Mouse (Mus musculus) right cerebral cortex, postnatal 36 days (tissue): ENCODE results near the gene Zc3h12a.
A peak's percentile ranks its signal among the peaks of the same experiment; 100 is the strongest.

Source experiments
- DNase-seq, 2 experiments: peaks; one replicate each; pipeline ENCODE4 v3.0.0; 2022; ENCODE audit warnings: low spot score in 2 of 2, mixed read lengths in 1 of 2

The Zc3h12a gene

DNA sequence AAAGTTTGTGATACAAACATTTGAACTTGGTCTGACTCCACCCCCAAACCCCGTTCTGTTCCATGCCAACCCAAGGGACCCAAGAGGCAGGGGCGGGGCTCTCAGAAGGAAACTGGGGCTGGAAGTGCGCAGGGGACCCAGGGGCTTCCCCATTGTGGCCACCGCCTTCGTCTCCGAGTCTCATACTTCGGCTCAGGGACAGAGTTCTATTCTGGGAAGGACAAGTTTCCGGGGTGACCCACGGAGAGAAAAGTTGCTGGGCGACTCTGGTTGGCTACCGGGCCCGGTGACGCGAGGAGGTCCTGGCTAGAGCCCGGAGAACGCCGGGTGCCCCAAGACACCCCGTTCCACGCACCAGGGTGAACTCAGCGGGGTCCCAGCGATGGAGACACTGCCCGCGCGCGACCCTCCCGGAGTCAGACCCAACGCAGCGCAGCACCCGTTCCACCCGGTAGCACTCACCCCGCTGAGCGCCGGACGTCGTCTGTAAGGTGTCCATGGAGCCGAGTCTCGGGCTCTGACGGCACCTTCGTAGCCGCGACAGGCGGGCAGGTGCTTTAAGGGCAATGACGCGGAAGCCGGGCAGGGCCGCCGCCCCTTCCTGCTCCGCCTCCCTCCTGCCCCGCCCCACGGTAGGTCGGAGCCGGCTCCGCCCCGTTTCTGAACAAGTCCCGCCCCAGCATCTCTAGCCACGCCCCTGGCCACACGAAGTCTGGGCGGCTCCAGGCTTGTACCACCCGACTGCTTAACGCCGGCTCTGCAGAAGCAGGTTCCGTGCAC is at the start of gene Zc3h12a:
TSS of gene Zc3h12a (minus strand) at position 536 of the 780 bp plus-strand sequence.
- no peak for DNase-seq

DNA sequence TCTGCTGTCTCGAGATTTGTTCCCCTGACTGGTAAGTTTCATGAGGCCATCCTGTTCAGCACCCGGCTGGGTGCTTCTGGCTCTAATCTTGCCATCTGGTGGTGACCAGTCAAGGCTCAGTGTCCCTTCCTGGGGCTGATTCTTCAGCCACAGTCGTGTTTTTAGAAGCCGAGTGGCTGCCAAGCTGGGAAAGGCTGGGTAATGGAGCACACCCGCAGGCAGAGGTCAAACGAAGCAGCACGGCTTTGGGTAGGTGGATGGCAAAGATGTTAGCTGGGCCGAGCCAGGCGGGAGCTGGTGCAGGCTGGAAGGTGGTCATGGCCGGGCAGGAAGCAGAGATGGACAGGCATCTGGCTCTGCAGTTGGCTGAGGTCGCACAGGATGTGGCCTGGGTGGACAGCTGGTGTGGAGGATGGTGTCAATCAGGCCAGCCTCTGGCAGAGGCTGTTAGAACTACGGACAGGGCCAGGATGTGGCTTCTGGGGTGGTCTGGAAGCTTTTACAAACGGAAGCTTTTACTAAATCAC is 49.1 kb upstream of the Zc3h12a start:
- DNase-seq, result no peak

DNA sequence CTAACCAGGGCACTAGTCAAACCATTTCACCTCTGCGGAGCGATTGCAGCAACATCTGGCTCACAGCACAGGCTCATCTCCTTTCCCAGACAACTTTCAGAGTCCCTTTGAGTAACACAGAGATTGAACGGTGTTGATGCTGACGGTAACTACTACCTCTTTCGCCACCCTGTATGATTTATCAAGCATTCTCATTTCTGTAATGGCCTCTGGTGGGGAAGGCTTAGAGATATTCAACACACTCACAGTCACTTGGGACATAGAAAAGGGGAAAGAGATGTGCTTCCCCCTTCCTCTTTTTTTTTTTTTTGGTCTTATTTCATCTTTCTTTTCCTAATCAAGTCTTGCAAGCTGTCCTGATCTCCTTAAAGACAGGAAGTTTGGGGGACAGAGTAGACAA is 48.5 kb upstream of the Zc3h12a start:
- DNase-seq, result no peak

DNA sequence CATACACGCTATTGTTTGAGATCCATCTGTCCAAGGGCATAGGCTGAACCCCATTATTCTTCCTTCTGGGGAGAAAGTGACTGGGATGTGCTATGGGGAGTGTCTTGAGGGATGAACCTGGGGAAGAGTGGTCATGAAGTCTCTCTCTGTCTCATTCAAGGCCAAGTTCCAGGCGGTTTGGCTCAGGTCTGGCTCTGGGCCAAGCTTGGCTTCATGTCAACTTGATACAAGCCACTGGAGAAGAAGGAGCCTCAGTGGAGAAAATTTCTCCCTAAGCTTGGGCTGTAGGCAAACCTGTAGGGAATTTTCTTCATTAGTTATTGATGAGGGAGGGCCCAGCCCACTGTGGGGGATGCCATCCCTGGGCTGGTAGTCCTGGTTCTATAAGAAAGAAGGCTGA is 48.0 kb upstream of the Zc3h12a start:
- no peak for DNase-seq

DNA sequence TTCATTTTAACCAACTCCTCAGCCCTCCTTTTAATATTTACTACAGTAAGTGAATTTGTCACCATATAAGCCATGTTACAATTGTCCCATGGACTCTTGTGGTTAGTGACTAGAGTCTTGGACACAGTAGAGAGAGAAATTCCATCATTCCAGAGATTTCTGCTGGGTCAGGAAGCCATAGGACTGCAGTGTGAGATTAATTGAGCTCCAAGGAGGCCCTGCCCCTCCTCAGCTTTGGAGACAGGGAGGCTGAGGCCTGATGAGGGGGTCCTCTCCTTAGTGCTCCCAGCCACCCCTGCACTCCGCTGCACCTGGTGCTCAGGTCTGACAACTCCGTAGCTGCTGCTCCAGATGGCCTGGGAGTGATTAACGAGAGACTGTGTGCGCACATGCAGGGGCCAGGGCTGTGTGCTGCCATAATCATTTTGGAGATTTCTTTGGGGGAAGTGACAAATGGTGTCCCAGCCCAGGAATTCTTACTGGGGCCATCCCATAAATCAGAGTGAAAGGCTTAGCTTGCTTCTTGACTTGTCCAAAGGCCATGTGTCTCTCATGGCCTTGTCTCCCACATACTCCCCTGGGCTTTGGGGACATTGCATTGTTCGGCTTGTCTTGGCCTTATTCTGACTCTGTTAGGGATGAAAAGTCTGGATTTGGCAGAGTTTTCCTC is 47.0 kb upstream of the Zc3h12a start:
- DNase-seq, result no peak

DNA sequence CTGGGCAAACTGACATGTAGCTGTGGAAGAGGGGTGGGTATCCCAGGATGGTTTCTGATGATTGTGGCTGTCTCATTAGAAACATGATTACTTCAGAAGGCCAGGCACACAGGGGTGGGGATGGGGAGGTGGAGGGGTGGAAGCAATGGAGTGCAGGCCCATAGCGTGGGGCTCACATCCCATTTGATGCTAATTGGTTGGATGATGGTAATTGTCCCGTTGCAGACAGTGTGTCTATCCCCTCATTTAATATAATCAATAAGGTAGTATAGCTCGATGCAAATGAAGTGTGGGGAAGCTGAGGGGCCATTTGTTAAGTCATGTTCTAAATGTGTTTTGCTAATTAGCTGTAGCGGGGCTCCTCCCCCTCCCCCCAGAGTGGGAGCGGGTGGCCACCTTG is 45.5 kb upstream of the Zc3h12a start:
- DNase-seq, result no peak

DNA sequence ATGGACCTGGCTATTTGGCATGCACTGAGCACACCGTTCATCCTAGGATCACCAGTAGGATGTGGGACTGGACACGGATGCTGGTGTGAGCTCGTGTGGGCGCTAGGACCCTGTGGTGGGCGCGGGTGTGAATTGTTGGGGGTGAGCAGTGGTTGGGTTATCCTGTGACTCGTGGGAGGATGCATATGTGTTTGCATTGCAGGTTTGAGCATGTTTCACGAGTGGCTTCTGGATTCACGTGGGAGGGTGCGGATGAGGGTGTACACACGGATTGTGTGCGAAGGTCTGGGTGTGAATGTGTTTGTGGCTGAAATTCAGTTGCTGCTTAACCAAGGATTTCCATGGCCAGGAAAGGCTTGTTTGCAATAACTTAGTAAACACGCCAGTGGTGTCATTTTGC is 45.1 kb upstream of the Zc3h12a start:
- DNase-seq, result peak in 1 of 2 experiments; percentile 20

DNA sequence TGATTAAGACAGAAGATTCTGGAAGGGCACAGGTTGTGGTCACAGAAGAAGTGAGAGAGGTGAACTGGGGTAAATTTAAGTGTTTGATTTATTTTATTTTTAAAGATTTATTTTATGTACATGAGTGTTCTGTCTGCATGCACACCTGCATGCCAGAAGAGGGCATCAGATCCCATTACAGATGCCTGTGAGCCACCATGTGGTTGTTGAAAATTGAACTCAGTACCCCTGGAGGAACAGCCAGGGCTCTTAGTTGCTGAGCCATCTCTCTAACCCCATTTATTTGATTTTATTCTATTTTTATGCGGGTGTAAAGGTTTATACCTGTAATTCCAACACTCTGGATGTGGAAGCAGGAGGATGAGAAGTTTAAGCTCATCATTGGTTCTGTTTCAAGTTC is 40.1 kb upstream of the Zc3h12a start:
- no peak for DNase-seq

DNA sequence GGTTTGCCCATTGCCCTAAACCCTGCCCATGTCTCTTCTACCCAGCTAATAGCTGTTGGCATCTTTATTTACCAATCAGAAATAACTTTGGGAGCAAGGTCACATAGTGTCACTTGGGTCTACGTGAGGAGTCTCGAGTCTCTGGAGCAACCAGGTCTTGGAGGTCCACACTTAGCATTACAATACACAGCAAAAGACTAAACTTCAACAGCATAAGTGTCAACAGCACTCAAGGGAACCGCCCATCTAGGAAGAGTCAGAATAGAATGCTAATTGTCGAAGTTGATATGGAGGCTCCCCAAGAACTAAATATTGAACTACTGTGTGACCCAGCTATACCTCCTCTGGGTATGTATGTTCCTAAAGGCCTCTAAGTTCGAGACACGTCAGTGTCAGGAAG is 37.2 kb upstream of the Zc3h12a start:
- DNase-seq, result no peak

DNA sequence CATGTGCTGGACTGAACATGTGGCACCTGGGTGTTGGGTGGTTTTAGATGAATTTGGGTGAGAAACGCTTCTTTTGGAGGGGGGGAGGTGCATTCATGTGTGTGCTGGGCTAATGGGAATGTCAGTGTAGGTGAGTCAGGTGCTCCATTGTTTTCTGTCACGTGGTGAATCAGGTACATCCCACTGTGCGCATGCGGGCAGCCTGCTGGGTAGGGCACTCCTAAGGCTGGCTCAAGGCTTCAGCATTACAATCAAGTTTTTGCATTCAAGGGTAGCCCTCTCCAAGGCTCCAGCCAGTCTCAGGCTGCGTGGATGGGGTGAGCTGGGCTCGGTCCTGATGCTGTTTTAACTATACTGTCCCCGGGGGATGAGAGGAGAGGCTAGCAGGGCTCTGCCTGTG is 35.1 kb upstream of the Zc3h12a start:
- no peak for DNase-seq

DNA sequence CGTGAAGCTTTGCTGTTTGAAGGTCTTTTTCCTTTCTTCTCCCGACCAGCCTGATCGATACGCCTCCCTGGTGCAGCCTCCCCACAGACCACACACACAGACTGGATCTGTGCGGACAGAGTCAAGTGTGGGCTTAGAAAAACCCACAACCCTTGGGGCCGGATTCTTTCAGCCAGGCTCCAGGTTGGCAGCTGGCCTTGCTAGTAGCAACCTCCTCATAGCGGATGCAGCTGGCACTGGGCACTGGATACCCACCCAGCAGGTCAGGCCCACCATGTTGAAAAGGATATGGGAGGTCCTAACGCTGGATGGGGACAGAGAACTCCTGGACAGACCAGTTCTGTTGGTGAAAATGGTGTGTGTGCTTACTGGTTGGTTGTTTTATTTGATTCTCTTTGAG is 33.8 kb upstream of the Zc3h12a start:
- no peak for DNase-seq

DNA sequence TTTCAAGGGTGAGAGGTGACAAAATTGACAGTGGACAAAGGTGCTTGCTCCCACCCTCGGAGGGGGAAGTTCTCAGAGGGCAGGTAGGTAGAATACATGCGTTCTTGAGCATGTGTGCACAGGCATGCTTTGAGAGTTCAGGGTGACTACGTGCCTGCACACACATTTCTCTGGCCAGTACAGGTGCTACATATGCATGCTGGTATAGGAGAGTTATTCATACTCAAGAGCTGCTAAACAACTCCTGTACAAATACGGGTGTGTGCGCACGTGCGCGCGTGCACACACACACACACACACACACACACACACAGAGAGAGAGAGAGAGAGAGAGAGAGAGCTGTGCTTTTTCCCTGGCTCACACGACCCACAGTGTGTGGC is 33.3 kb upstream of the Zc3h12a start:
- no peak for DNase-seq

DNA sequence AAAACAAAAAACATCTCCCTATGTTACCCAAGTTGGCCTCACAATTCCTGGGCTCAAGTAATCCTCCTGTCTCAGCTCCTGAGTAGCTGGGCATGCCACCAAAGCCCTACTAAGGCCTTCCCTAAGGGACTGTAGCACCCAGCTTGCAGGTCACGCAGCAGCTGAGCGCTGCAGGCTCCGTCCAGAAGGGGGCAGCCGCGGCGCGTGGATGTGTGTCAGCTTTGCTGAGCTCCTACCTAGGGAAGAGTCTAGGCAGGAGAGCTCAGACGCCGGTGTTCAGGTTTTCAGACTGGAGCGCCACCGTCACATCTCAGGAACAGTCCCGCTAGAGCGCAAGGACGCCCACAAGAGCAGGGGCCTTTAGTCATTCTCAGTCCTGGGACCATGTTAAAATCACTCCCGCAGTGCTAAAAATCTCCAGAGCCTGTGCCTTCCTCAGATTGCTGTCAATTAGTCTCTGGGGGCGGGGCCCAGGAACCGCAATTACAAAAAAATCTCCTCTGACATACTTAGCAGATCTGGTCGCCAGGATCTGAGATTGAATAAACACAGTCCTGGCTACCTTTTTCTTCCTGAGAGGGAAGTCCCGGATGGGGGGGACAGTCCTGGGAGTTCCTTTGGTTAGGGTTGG is 32.8 kb upstream of the Zc3h12a start:
- peak; percentile 81 to 90 for DNase-seq

DNA sequence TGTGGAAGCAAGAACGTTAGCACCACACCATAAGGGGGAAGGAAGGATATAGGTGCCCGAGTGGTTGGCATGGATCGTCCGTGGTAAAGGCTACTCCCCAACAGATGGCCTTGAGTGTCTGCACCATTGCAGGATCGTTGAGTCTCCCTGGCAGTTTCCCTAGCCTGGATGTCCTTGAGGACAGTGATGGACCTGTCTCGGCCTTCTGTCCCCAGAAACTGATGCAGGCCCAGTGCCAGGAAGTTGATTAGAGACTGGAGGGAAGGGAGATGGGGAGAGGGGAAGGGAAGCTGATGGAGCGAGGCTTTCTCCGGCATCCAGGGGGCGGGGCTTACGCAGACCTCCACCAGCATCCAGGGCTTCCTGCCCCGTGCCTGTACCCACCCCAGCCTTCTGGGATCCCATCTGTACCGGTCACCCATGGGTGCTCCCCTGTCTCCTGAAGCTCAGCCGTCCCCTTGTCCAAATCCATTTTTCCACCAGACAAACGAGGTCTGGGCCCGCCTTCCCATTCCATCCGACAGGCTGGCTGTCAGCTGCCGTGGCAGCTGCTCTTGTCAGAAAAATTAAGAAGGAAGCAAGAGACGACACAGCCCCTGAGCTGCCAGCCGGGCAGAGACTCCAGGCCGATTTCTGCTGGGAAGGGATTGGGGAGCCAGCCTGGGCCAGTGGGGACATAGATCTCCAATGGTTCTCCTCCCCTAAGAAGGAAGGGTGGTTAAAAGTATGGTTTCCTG is 31.1 kb upstream of the Zc3h12a start:
- no peak for DNase-seq

DNA sequence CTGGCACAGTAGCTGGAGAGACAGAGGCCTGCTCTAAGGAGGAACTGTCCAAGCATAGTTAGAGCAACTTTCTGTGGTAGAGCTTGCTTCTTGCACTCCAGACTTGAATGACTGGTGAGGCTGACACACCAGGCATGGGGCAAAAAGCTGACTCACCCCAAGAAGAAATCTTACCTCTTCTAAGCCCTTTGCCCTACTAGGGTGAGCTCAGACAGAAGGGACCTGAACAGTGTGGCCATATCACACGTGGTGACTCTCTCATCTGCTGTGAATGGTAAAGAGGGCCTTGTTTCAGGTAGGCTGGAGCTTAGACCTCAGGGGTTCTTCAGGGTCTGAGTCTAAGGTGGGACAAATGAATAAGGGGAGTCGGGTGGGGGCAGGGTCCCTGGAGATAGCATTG is 30.4 kb upstream of the Zc3h12a start:
- DNase-seq, result no peak

DNA sequence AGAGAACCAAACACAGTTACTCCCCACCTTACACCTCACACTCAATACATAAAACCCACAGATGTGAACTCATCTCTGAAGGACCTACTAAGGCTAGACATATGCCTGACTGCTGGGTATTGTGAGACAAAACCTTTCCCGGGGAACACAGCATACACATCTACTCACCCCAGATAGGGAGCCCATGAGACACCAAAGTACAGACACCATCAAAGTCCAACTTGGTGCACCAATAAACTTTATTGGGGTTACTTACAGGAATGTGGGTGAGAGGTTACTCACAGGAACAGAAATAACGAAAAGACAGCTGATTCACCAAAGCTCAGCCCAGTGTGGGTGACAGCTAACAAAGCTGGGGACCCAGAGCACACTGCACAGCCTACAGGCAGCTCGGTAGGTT is 29.7 kb upstream of the Zc3h12a start:
- DNase-seq, result no peak

DNA sequence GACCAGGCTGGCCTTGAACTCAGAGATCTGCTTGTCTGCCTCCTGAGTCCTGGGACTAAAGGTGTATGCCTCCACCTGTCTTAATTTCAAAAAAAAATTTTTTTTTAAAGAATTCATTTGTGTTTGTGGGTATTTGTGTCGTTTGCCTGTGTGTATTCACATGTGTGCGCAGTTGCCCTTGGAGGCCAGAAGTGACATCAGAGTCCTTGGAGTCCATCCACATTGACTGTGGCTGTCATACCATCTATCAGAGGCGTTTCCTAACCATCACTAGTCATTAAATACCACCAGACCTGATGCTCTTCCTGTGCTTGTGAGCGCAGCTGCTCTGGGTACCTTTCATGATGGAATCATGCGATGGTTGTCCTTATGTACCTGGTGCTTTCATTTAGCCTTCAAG is 28.0 kb upstream of the Zc3h12a start:
- DNase-seq, result no peak

DNA sequence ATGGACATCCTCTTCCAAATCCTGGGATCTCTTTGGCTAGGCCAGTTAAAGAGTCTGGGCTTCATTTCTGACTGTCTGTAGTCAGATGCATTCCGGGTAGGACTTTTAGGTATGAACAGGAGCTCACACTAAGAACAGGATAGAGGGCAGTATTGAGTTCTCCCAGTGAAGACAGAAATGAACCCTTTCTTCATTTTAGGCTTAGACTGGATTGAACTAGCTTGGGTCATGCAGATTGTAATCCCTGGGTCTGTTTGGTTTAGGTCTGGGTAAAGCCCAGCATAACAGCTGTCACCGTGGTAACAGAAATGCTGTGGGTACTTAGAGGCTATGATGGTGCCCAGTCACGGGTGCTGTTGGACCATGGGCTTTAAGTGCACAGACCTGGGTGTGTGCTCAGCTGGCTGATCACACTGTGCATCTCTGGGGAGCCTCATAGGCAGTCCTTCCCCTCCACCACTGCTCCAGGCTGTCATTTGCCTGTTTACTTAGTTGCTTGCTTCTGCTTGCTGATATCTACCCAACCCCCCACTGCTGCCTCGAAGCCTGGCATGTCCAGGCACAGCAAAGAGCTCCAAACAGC is 26.1 kb upstream of the Zc3h12a start:
- DNase-seq, result no peak

DNA sequence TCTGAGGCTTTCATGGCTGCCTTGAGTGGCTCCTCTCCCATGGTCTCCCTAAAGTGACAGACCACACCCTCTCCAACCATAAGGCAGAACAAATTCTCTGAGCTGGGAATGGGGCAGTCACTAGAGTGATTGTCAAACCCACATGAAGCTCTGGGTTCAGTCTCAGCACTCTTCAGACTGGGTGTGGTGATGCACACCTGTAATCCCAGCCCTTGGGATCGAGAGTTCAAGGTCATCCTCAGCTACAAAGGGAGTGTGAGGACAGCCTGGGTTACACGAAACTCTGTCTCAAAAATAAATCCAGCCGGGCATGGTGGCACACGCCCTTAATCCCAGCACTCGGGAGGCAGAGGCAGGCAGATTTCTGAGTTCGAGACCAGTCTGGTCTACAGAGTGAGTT is 24.8 kb upstream of the Zc3h12a start:
- DNase-seq, result no peak

DNA sequence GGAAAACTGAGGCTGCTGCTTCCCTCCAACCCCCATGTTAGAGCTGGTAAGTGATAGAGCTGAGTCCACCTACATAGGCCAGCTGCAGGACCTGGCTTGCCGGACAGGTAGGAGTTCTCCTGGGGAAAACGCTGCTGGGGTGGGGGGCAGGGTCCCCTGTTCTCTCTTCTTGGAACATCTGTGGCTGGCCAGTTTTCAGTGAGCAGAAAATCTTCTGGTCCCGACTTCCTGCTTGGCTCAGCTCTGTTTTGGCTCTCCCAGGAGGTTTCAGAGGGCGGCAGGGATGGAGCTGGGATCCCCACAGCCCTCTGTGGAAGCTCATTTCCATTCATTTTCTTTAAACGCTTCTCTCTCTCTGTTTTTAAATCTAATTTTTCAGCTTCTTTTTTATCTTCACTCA is 21.8 kb upstream of the Zc3h12a start:
- DNase-seq, result no peak

DNA sequence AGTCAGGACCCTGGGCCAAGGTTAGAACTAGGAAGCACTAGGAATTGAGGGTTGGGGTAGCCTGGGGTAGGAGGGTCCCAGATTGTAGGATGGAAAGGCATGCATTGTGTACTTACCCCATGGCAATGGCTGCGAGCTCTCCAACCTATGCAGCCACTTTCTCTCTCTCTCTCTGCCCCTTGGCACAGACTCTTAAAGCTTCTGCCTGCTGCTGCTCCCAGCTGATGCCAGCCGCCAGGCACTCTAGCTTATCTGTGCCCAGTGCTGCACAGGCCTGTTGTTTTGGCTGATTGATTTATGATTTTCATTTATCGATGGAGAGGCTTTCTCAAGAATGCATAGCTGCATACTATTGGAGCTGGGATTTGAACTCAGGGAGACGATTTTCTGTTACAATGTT is 20.3 kb upstream of the Zc3h12a start:
- DNase-seq, result no peak

DNA sequence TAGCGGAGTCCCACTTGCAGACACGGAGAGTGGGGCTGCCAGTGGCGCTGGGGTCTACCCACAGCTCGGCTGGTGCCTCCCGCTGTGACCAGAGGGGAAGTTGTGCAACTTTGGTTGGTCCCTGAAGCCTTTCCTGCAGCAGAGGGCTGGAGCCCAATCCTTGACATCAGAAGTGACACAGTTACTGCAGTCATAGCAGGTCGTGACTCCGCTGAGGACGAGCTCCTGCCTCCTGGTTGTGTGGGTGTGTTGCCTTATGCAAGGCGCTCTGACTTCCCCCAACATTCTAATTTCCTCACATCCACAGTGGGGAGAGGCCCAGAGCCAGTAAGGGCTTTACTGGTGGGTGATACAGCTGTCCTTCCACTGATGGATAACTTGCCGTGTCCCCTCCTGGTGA is 17.6 kb upstream of the Zc3h12a start:
- no peak for DNase-seq
